Mouse (Mus musculus) cerebellum, adult 8-10 months (tissue): ENCODE results near the gene Lmna.

ENCODE experiments used
- DNase-seq: peaks from one replicate; pipeline ENCODE4 v3.0.0; 2022

Gene Lmna

DNA sequence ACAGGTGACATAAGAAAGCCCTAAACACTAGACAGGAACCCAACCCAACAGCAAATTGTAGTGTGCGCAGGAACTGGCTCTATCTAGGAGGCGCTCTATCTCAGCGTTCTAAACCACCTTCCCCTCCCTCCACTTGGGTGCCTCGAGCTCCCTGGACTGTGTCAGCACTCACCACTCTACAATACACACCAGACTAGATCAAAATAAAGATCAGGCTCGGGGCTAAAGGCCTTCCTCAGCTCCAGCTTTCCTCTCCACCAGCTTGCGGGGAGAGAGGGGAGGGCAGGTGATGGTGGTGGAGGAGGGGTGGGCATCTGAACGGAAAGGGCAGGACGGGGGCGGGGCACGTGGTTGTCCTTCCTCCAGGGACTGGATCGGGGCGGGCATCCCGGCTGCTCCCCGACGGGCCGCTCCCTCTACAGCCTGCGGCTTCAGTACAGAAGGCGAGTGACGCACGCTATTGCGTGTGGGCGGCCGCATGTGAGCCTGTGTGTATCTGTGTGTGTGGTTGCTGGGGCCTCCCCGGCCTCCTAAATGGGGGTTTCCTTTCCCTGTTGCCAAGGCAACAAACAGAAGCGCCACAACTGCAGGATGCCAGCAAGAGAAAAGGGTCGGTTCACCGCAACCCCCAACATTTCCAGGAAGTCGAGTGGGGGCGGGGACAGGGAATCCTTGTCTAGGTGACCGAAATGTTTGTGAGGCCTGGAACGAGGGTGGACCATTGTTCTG lies at the start of gene Lmna:
Gene Lmna, minus strand, starts transcription at position 265 of the 729 bp plus-strand sequence.
- DNase-seq, result peak; percentile 92

DNA sequence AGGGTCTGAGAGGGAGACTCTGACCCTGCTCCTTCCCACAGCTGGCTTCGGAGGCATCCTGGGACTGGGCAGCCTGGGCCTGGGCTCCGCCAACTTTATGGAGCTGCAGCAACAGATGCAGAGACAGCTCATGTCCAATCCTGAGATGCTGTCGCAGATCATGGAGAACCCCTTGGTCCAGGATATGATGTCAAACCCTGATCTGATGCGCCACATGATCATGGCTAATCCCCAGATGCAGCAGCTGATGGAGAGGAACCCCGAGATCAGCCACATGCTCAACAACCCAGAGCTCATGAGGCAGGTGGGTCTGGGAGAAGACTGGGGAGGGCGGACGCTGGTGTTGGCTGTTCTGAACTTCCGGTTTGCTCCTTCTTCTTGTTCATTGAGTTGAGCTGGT lies 46.9 kb upstream of the Lmna start:
- no peak for DNase-seq

DNA sequence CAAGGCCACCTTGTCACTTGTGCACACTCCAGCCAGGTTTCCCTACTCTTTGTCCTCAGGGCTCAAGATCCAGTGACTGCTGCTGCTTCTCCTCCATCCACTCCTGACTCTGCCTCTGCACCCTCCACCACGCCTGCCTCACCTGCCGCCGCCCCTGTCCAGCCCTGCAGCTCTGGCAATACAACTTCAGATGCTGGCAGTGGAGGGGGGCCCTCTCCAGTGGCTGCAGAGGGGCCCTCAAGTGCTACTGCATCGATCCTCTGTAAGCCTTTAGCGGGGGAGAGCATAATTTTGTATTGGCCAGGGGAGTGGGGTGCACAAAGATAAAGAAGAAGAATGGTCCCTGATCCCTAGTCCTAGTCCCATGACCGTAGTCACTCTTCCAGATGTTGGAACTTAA lies 46.0 kb upstream of the Lmna start:
- no peak for DNase-seq

DNA sequence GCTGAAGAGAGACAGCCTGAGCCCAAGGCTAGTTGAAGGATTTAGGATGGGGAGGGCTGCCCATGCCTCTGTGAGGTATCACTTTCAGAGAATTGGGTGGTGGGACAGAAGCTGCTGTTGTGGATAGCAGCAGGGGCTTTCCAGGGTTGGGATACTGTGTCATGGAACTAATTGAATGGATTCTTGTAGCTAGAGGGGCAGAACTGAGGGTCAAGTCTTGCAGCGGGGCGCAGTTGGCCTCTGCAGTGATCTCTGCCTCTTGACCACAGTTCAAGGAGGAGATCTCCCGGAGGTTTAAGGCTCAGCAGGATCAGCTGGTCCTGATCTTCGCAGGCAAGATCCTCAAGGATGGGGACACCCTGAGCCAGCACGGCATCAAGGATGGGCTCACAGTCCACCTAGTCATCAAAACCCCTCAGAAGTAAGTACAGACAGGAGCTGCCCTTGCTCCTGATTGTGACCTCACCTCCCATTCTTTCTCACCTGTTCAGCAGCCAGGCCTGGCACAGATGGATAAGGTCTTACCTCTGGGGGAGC lies 45.4 kb upstream of the Lmna start:
- DNase-seq, result no peak

DNA sequence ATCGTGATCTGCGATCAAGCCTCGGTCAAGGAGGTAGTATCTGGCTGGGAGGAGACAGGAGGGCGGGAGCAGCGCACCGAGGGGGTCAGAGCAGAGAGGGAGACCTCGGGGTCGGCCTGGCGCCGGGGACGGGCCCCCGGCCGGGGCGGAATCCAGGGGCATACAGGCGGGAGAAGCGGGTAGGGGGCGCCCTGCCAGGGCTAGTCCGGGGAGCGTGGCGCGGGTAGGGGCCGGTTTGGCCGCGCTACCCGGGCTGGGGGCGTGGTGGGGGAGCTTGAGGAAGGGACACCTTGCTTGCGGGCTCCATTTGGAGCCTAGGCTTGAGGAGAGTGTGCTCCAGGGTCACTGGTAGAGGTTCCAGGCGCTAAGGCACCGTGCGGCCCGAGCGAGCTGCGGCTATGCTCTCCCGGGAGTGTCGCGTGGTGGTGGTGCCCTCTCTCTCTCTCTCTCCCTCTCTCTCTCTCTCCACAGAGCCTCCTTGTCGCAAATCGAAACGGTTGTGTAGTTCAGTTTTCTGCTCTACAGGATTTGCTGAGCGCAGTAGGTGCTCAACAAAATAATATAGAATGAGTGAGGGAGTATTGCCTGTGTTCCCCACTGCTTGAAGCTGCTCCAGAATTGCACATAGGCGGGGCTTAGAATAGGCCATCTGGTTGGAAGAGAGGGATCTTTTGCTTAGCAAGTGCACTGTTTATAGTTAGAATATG lies 44.3 kb upstream of the Lmna start:
- DNase-seq, result no peak

DNA sequence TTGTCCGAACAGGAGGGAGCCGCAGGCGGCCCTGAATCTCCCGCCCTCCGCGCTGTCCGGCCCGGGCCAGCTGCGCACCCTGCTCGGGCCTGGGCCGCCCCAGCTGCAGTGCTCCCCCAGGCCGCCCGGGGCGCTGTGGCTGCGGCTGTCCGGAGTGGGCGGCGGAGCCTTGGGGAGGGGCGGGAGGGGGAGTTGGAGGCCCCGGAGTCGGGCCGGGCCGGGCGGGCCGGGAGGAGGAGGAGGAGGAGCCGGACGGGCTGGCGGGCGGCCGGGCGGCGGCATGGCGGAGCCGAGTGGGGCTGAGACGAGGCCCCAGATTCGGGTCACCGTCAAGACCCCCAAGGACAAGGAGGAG lies 43.7 kb upstream of the Lmna start, which contains the start of gene Ubqln4:
Gene Ubqln4, plus strand, starts transcription at position 234 of the 355 bp plus-strand sequence.
- DNase-seq, result peak; percentile 92

DNA sequence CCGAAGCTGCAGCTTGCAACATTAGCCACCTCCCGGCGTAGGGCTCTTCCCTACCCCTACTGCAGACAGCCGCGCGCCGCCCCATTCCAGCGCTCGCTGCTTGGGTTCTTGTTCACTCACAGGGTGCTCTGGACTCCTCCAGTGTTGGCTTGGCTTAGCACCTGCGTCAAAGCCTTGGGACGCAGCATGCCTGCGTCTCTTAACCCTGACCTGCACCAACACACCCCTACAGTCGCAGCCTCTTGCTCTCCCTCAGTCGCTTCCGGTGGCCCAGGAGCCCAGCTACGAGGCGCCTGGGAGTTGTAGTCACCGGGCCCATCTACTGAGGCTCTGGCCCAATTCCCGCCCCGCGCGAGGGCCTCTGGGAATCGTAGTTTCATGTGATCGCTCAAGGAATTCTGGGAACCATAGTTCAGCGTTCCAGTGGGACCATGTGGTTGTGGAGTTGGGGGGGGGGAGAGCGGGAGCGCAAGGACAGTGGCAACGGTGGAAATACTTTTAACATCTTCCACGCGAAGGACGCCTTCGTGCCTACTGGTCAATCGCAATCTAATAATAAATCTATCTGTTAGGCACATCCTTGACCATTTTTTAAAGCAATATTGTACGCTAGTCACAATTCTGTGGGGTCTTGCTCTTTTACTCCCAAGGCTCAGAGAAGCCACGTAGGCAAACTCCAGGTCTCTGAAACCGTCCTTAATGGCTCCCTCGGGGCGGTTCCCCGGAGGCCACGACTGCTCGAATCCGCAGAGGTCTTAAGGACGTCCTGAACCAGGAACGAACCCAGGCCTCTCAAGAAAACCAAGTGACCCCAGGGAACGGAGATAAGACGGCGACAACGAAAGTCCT lies 43.1 kb upstream of the Lmna start, which contains the start of gene Lamtor2:
Gene Lamtor2, minus strand, starts transcription at position 399 of the 849 bp plus-strand sequence.
- peak; percentile 97 for DNase-seq

DNA sequence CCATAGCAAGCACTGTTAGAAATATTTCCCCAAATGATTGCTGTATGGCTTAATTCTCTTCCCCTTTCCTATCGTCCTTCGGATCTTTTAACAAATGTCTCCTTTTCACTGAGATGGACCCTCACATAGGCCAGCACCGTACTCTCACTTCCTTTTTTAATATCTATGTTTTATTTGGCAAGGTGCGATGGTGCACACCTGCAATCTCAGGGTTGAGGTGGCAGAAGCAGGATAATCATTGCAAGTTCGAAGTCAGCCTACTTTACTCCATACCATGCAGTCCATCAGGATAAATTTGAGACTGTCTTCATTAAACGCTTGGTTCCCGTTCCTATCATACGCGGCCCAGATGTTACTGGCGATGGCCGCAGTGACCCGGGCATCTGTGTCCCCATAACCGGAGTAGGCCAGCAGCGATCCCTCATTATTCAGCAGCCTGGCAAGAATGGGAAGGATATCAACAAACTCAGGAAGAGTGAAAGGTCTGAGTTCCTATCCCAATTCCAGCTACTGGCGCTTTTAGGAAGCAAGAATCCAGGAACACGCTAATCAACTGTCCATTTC lies 42.4 kb upstream of the Lmna start:
- DNase-seq, result no peak

DNA sequence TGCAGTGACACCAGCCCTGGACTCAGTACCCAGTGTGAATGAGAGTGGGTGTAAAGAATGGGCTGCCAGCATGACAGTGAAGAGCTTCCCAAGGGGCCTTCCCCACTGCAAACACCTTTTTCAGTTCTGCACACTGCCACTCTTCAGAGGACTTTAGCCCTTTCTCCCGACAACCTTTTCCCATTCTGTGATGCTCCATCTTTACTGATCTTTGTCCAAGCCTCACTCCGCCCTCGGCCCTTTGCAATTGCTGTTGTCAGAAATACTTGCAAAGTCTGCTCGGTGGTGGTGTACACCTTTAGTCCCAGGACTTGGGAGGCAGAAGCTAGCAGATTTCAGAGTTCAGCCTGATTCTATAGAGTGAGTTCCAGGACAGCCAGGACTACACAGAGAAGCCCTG lies 41.8 kb upstream of the Lmna start:
- DNase-seq, result no peak

DNA sequence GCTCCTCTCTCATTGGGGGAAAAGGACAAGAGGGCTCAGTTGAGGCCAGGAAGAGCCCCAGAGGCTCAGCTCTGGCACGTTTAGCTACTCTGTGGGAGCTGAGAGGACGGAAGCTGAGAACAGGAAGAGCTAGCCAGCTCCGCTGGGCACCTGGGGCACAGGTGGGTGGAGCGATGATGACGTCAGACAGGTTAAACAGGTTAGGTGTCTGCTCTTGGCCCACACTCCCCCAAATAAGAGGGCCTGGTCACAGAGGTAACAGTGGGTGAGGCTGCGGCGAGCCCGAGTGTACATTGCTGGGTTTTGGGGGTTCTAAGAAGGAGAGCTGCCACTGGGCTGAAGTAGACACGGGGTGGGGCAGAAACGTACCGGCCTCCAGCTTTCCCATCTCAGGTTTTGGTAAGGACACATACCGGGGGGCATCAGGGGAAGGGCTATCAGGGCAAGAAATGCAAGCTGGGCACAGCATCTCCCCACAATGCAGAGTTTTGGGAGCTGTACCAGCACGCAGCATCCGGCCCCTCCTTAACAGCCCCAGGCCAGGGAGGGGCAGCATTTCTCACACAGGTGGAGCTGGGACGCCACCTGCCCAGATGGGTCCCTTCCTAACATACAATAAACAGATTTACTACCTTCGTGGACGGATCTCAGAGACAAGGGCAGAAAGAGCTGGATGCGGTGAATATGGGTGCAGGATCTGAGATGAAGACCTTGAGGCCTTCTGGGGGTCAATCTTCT lies 38.6 kb upstream of the Lmna start, which contains the start of gene Rab25:
Gene Rab25, minus strand, starts transcription at position 121 of the 738 bp plus-strand sequence.
- DNase-seq, result no peak

DNA sequence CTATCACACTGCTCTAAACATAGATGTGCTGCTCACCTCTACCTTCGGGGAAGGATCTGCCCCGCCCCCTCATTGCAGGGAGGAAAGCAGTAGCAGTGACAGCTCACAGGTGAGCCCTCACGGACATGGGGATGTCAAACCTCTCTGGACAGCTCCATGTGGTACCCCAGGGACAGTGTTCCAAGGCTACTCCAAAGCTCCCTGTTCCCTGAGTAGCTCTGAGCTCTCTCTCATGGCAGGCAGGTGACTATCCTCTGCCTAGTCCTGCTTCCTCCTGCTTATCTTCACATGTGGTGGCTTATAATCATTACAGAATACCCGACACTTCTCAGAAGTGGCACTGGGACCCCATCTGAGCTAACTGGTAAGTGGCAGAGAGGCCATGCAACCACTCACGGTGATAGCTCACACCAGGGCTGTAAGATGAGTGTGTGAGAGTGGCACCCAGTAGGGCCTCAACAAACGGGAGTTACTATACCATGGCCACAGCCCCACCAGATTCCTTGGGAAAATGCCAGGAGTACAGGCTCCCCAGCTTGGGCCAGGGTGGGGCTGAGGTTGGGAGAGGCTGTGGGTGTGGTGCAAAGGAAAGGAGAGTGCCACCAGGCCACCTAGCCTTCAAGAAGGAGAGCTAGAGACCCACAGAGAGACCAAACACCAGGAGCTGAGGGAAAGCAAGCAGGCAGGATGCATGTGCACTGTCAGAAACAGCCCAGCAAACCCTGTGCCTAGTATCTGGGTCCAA lies 37.1 kb upstream of the Lmna start:
- no peak for DNase-seq

DNA sequence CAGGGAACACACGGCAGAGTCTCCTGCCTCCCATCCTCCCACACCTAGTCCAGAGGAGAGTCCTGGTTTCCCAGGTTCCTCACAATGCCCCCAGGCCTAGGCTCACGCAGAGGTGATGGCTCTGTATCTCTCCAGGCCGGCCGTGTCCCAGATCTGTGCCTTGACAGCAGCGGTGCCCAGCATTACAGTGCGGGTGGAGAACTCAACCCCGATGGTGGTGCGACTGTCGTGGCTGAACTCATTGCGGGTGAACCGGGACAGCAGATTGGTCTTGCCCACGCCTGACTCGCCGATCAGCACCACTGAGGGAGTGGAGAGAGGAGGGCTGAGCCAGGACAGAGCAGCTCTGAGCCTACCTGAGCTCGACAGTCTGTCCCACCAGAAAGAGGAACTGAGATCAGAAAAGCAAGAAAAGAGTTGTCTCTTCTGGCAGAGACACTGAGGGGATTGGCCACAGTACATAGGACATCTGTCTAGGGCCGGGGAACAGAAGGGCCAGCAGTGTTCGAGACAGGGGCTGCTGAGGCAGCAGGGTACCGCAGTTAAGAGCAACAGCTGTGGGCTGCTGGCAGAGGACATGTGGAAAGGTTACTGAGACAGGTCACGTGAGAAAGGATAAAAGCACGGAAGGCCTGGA lies 35.3 kb upstream of the Lmna start:
- DNase-seq, result no peak

DNA sequence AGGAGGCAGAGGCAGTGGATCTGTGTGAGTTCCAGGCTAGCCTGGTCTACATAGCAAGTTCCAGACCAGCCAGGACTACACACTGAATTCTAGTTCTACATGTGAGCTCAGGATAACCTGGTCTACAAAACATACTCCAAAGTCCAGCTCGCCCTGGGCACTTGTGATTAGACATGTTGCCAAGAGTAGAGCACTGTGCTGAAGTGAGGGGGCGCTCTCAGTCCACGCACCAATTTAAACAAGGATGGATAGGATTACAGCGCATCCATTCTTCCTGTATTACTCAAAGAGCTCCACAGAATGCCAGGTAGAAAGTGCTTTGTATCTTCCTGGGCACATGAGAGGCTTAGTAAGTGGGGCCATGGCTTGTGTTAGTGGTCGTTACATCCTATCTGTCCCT lies 34.8 kb upstream of the Lmna start:
- DNase-seq, result no peak

DNA sequence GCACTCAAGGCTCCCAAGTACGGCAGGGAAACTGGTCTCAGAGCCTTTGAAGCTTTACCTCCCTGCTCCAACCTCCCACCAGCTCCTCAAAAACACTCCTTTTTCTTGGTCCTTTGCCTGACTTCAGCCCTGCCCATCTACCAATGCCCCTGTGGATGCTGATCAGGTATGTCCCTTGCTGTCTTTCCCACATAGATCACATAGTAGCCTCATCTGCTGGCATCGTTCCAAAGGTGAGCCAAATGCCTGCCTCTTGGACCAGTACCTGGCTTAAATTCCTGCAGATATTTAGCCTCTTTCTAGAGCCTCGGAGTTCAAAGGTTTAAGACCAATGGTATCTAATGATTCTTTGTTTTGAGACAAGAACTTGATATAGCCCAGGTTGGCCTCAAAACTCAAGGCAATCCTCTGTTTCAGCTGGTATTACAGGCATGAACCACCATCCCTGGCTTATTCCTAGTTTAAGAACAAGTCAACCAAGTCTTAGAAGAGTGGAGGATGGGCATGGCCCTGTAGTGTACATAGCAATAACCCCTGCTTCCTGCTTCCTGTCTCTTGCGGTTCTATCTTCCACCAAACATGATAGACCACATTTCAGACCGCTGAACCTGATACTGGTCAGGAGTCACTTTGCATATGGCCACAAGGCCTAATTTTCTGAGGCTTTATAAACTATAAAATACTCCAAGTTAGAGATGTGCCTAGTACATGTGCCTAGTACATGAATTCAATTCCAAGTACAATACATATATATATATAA lies 34.1 kb upstream of the Lmna start:
- DNase-seq, result no peak

DNA sequence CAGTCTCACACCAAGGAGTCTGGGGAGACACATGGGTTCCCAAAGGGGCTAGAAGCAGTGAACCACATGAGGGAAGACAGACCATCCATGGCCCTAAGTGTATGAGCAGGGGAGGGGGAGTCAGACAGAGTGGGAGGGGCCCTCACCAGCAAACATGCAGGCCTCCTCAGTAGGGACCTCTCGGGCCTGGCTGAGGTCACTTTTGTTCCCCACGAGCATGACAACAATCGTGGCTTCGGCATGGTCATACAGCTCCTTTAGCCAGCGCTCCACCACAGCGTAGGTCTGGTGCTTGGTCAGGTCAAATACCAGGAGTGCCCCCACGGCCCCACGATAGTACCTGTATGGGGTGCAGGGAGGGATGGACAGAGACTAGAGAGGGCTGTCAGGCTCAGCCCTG lies 33.4 kb upstream of the Lmna start:
- DNase-seq, result no peak

DNA sequence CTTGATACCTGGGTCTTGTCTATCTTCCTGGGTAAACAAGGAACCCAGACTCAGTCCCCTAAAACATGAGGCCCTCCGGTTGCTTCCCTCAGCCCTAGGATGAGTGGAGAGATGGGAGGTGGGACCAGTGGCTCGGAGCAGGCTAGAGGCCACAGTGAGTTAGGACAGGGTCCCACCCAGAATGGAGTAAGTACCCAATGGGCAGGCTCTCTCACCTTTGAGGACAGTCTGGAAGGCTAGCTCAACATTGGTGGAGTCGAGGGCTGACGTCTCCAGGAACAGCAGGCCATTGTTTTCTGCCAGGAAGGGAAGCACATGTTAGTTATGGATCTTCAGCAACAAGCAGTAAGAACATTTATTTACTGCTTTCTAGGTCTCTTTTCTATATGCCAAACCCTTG lies 32.7 kb upstream of the Lmna start:
- no peak for DNase-seq

DNA sequence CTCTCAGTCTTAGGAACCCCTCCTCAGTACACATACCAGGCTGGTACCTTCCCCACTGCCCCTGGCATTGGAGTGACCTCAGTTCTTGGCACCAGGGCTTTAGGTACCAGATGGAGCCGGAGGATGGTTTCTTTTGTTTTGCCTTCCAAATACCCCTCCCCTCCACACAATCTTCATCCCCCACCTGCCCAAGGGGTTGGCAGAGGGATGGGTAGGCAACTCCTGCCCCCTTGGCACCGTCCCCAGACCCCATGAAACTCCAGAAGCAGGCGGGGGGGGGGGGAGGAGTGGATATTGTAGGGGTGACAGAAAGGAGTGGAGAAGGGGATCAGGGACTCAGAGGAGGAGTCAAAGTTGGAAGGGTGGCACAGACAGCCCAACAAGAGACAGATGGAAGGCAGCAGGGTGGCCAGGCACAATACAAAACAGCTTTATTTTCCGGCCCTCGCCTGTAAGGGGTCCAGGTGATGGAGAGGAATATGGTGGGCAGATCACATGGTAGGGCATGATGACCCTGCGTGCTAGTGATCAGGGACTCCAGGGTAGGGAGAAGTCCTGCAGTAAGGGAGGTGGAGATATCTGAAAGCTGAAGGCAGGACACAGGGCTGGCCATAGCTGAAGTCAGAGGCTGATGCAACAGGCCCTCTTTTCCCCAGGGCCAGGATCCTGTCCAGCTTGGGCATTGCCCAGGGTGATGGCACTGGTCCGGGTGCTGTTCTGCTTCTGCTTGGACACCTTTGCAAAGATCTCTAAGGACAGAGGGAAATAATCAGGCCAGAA lies 32.1 kb upstream of the Lmna start:
- DNase-seq, result peak; percentile 55

DNA sequence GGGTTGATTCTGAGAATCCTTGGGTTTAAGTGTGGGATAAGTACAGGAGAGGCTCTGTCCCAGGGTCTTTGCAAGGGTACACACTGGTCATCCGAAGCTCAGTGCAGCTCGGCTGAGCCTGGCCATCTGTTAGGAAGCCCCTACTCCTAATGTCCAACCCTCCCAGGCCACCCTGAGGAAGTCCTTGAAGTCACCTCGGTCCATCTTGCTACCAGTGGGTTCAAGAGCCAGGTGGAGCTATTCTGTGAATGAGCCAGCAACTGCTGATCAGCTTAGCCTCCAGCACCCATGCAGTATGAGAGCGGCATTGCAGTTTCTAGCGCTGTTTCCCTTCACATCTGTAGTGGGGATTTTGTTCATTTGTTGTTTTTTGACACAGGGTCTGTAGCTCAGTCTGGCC lies 30.3 kb upstream of the Lmna start:
- no peak for DNase-seq

DNA sequence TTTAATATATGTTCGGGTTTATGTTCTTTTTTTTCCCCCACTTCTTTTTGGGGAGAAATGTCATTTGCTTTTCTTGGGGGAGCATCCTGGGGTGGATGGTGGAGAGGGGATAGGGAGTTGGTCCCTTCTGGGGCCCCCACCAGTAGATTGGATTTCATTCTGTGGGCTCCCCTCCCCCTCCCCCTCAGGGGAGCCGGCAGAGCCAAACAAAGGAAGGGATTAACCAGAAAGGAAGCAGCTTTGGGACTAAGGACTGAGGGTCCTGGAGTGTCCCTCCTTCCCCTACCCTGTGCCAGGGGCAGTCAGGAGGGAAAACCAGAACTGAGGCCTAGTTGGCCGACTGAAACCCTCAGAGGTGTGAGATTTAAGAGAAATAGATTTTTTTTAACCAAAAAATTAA lies 29.6 kb upstream of the Lmna start:
- DNase-seq, result no peak
